Mouse (Mus musculus): Measurements from ENCODE around the gene Gm49380. TPM values are rescaled to one million over a fixed set of nuclear protein-coding genes. Genes with fewer than 3 reads are reported as not detected.

Gm49380 gene
- polyA plus RNA-seq, 1 experiment from 2014 or later = 0.10 TPM

GRCm38 (mm10) chr9:44043708-44044425 is 69.4 kb downstream of the Gm49380 start:
- ATAC-seq = peak; percentile 34; the same call in 1 of the 2 replicates
- H3K27ac ChIP-seq (ENCODE audit: low read length) = no peak overlapping the region
- WGBS = 4% methylated on average over 22 of the region's 23 CpGs

GRCm38 (mm10) chr9:44042836-44043707 is 70.2 kb downstream of the Gm49380 start, which contains the start of gene Thy1:
Gene Thy1 (plus strand): TSS chr9:44043384.
- Histone ChIP-seq H3K27me3 (ENCODE audit: control insufficient read depth, insufficient read depth, low read depth, low read length) (peaks cover 16% of the 10 kb centered on the region), H3K9me3 (replicated peaks; ENCODE audit: control insufficient read depth, low read length, poor library complexity, severe bottlenecking) (no peaks in the 10 kb centered on the region), H3K4me1 (ENCODE audit: control insufficient read depth, insufficient read depth, low read length) (peaks cover 16% of the 10 kb centered on the region; the same call in 1 of the 2 replicates), H3K4me3 (ENCODE audit: low read depth, low read length) (peak within 1 kb of the TSS; percentile 43), H3K27ac (ENCODE audit: low read length) (no peak within 1 kb of the TSS), H3K4me2 (ENCODE audit: low read length) (peak within 1 kb of the TSS; percentile 62), H3K9ac (ENCODE audit: low read depth, low read length) (peak within 1 kb of the TSS; percentile 42), H3K36me3 (ENCODE audit: control insufficient read depth, insufficient read depth, low read length) (no peaks in the 10 kb centered on the region)
- WGBS = under 1% methylated on average over 29 of the region's 30 CpGs
- ATAC-seq = peak; percentile 70

More at GRCm38 (mm10) chr9:44043708-44044425, 69.4 kb downstream of the Gm49380 start:
- Histone ChIP-seq H3K4me3 (ENCODE audit: low read depth, low read length) (peak overlapping the region; percentile 43), H3K4me2 (ENCODE audit: low read length) (peak overlapping the region; percentile 62), H3K27me3 (ENCODE audit: control insufficient read depth, insufficient read depth, low read depth, low read length) (peaks cover 16% of the 10 kb centered on the region), H3K36me3 (ENCODE audit: control insufficient read depth, insufficient read depth, low read length) (no peaks in the 10 kb centered on the region), H3K9me3 (replicated peaks; ENCODE audit: control insufficient read depth, low read length, poor library complexity, severe bottlenecking) (no peaks in the 10 kb centered on the region), H3K9ac (ENCODE audit: low read depth, low read length) (peak overlapping the region; percentile 42), H3K4me1 (ENCODE audit: control insufficient read depth, insufficient read depth, low read length) (peaks cover 16% of the 10 kb centered on the region; the same call in 1 of the 2 replicates)

GRCm38 (mm10) chr9:44042396-44042680 is 71.0 kb downstream of the Gm49380 start:
- Histone ChIP-seq H3K27ac (ENCODE audit: low read length) (no peak overlapping the region), H3K36me3 (ENCODE audit: control insufficient read depth, insufficient read depth, low read length) (no peaks in the 10 kb centered on the region), H3K4me2 (ENCODE audit: low read length) (no peak overlapping the region), H3K9ac (ENCODE audit: low read depth, low read length) (no peak overlapping the region), H3K4me3 (ENCODE audit: low read depth, low read length) (no peak overlapping the region), H3K4me1 (ENCODE audit: control insufficient read depth, insufficient read depth, low read length) (peaks cover 16% of the 10 kb centered on the region; the same call in 1 of the 2 replicates), H3K27me3 (ENCODE audit: control insufficient read depth, insufficient read depth, low read depth, low read length) (peaks cover 16% of the 10 kb centered on the region), H3K9me3 (replicated peaks; ENCODE audit: control insufficient read depth, low read length, poor library complexity, severe bottlenecking) (no peaks in the 10 kb centered on the region)
- WGBS = 88% methylated on average over 1 of the region's 1 CpGs
- no peak for ATAC-seq

GRCm38 (mm10) chr9:44041511-44042395 is 71.5 kb downstream of the Gm49380 start:
- peaks cover 16% of the 10 kb centered on the region for H3K27me3 ChIP-seq (ENCODE audit: control insufficient read depth, insufficient read depth, low read depth, low read length)
- no peaks in the 10 kb centered on the region for H3K36me3 ChIP-seq (ENCODE audit: control insufficient read depth, insufficient read depth, low read length)
- no peak for ATAC-seq
- H3K9ac ChIP-seq (ENCODE audit: low read depth, low read length) = no peak overlapping the region
- no peaks in the 10 kb centered on the region for H3K9me3 ChIP-seq (replicated peaks; ENCODE audit: control insufficient read depth, low read length, poor library complexity, severe bottlenecking)
- no peak overlapping the region for H3K4me2 ChIP-seq (ENCODE audit: low read length)
- WGBS = 67% methylated on average over 7 of the region's 7 CpGs
- H3K27ac ChIP-seq (ENCODE audit: low read length) = no peak overlapping the region
- peaks cover 16% of the 10 kb centered on the region; the same call in 1 of the 2 replicates for H3K4me1 ChIP-seq (ENCODE audit: control insufficient read depth, insufficient read depth, low read length)
- no peak overlapping the region for H3K4me3 ChIP-seq (ENCODE audit: low read depth, low read length)

- Histone ChIP-seq H3K4me2 (ENCODE audit: low read length) (no peak overlapping the region), H3K27ac (ENCODE audit: low read length) (no peak overlapping the region), H3K36me3 (ENCODE audit: control insufficient read depth, insufficient read depth, low read length) (no peaks in the 10 kb centered on the region), H3K4me1 (ENCODE audit: control insufficient read depth, insufficient read depth, low read length) (no peaks in the 10 kb centered on the region), H3K9me3 (replicated peaks; ENCODE audit: control insufficient read depth, low read length, poor library complexity, severe bottlenecking) (no peaks in the 10 kb centered on the region), H3K27me3 (ENCODE audit: control insufficient read depth, insufficient read depth, low read depth, low read length) (no peaks in the 10 kb centered on the region; the same call in none of the 2 replicates), H3K4me3 (ENCODE audit: low read depth, low read length) (no peak overlapping the region), H3K9ac (ENCODE audit: low read depth, low read length) (no peak overlapping the region)
- no peak for ATAC-seq
- 97% methylated on average over 5 of the region's 5 CpGs for WGBS
Measured at GRCm38 (mm10) chr9:44037106-44037505, 76.2 kb downstream of the Gm49380 start.

GRCm38 (mm10) chr9:44033957-44034727 is 79.2 kb downstream of the Gm49380 start:
- ATAC-seq = no peak
- Histone ChIP-seq H3K27me3 (ENCODE audit: control insufficient read depth, insufficient read depth, low read depth, low read length) (no peaks in the 10 kb centered on the region), H3K4me1 (ENCODE audit: control insufficient read depth, insufficient read depth, low read length) (no peaks in the 10 kb centered on the region), H3K9ac (ENCODE audit: low read depth, low read length) (no peak overlapping the region), H3K27ac (ENCODE audit: low read length) (no peak overlapping the region), H3K9me3 (replicated peaks; ENCODE audit: control insufficient read depth, low read length, poor library complexity, severe bottlenecking) (no peaks in the 10 kb centered on the region), H3K4me3 (ENCODE audit: low read depth, low read length) (no peak overlapping the region), H3K36me3 (ENCODE audit: control insufficient read depth, insufficient read depth, low read length) (no peaks in the 10 kb centered on the region), H3K4me2 (ENCODE audit: low read length) (no peak overlapping the region)
- 78% methylated on average over 13 of the region's 13 CpGs for WGBS

GRCm38 (mm10) chr9:44033317-44033716 is 80.0 kb downstream of the Gm49380 start:
- no peaks in the 10 kb centered on the region for H3K9me3 ChIP-seq (replicated peaks; ENCODE audit: control insufficient read depth, low read length, poor library complexity, severe bottlenecking)
- H3K36me3 ChIP-seq (ENCODE audit: control insufficient read depth, insufficient read depth, low read length) = no peaks in the 10 kb centered on the region
- H3K9ac ChIP-seq (ENCODE audit: low read depth, low read length) = no peak overlapping the region
- H3K4me1 ChIP-seq (ENCODE audit: control insufficient read depth, insufficient read depth, low read length) = no peaks in the 10 kb centered on the region
- no peak overlapping the region for H3K27ac ChIP-seq (ENCODE audit: low read length)
- no peak overlapping the region for H3K4me2 ChIP-seq (ENCODE audit: low read length)
- H3K27me3 ChIP-seq (ENCODE audit: control insufficient read depth, insufficient read depth, low read depth, low read length) = no peaks in the 10 kb centered on the region
- H3K4me3 ChIP-seq (ENCODE audit: low read depth, low read length) = no peak overlapping the region
- ATAC-seq = no peak
- 92% methylated on average over 5 of the region's 5 CpGs for WGBS

- H3K4me3 ChIP-seq (ENCODE audit: low read depth, low read length) = no peak overlapping the region
- H3K9me3 ChIP-seq (replicated peaks; ENCODE audit: control insufficient read depth, low read length, poor library complexity, severe bottlenecking) = no peaks in the 10 kb centered on the region
- no peak overlapping the region for H3K9ac ChIP-seq (ENCODE audit: low read depth, low read length)
- H3K4me1 ChIP-seq (ENCODE audit: control insufficient read depth, insufficient read depth, low read length) = no peaks in the 10 kb centered on the region
- H3K4me2 ChIP-seq (ENCODE audit: low read length) = no peak overlapping the region
- 83% methylated on average over 4 of the region's 4 CpGs for WGBS
- no peak overlapping the region for H3K27ac ChIP-seq (ENCODE audit: low read length)
- ATAC-seq = no peak
- no peaks in the 10 kb centered on the region for H3K27me3 ChIP-seq (ENCODE audit: control insufficient read depth, insufficient read depth, low read depth, low read length)
- no peaks in the 10 kb centered on the region for H3K36me3 ChIP-seq (ENCODE audit: control insufficient read depth, insufficient read depth, low read length)
Measured at GRCm38 (mm10) chr9:44031946-44032345, 81.4 kb downstream of the Gm49380 start.

Data from midbrain, embryonic 16.5 days (tissue).